Mouse (Mus musculus): ENCODE data around the gene Sept8.
"Not testable (repeated sequence)": the region's sequence is repeated elsewhere in the genome, so short reads cannot be mapped to it uniquely, and the experiment has no call there.

Sept8 gene

GRCm38 (mm10) chr11:53528397-53529252, 9.6 kb downstream of the Sept8 start:
- no peak for DNase-seq

GRCm38 (mm10) chr11:53529253-53529557, 10.1 kb downstream of the Sept8 start:
- DNase-seq: no peak

- DNase-seq: no peak
Observed at GRCm38 (mm10) chr11:53530001-53530400, 10.9 kb downstream of the Sept8 start.

GRCm38 (mm10) chr11:53531578-53532230, 12.6 kb downstream of the Sept8 start:
- no peak for DNase-seq

GRCm38 (mm10) chr11:53532231-53532620, 13.2 kb downstream of the Sept8 start:
- no peak for DNase-seq

- no peak for DNase-seq
Observed at GRCm38 (mm10) chr11:53539002-53539491, 20.0 kb downstream of the Sept8 start.

GRCm38 (mm10) chr11:53540394-53540793, 21.3 kb downstream of the Sept8 start:
- no peak for DNase-seq

- no peak for DNase-seq
Observed at GRCm38 (mm10) chr11:53541222-53541621, 22.2 kb downstream of the Sept8 start.

- no peak for DNase-seq
Observed at GRCm38 (mm10) chr11:53543021-53543420, 24.0 kb downstream of the Sept8 start.

GRCm38 (mm10) chr11:53546271-53546670, 27.2 kb downstream of the Sept8 start:
- no peak for DNase-seq

GRCm38 (mm10) chr11:53547566-53547965, 28.5 kb downstream of the Sept8 start:
- no peak for DNase-seq

GRCm38 (mm10) chr11:53548036-53548605, 29.1 kb downstream of the Sept8 start:
- DNase-seq: no peak

- no peak for DNase-seq
Observed at GRCm38 (mm10) chr11:53550714-53551113, 31.7 kb downstream of the Sept8 start.

- no peak for DNase-seq
Observed at GRCm38 (mm10) chr11:53551754-53552153, 32.7 kb downstream of the Sept8 start.

GRCm38 (mm10) chr11:53556529-53556928, 37.5 kb downstream of the Sept8 start:
- DNase-seq: not testable (repeated sequence)

- DNase-seq: not testable (repeated sequence)
Observed at GRCm38 (mm10) chr11:53557992-53558391, 38.9 kb downstream of the Sept8 start.

- not testable (repeated sequence) for DNase-seq
Observed at GRCm38 (mm10) chr11:53559980-53560379, 40.9 kb downstream of the Sept8 start.

GRCm38 (mm10) chr11:53561986-53562385, 42.9 kb downstream of the Sept8 start:
- no peak for DNase-seq

GRCm38 (mm10) chr11:53566646-53567045, 47.6 kb downstream of the Sept8 start:
- no peak for DNase-seq

GRCm38 (mm10) chr11:53567224-53568014, 48.4 kb downstream of the Sept8 start, which contains the start of gene Kif3a:
Kif3a (plus strand) TSS chr11:53567379.
- peak; percentile 92 to 93 for DNase-seq

- DNase-seq: no peak
Observed at GRCm38 (mm10) chr11:53580562-53580961, 61.5 kb downstream of the Sept8 start.

GRCm38 (mm10) chr11:53583151-53583550, 64.1 kb downstream of the Sept8 start:
- no peak for DNase-seq

GRCm38 (mm10) chr11:53584849-53585248, 65.8 kb downstream of the Sept8 start:
- peak; percentile 7 to 21 for DNase-seq

All from B cell, adult 2 months (primary cell).